Mouse (Mus musculus): ENCODE results near the gene Mknk1.
A peak's percentile ranks its signal among the peaks of the same experiment; 100 is the strongest.

Mknk1 gene

GRCm38 (mm10) chr4:115890553-115890952 is 51.6 kb downstream of the Mknk1 start, which contains the start of gene 6430628N08Rik:
Gene 6430628N08Rik, plus strand, starts transcription at chr4:115890665.
- no peak for DNase-seq (ENCODE audit: low spot score in 2 of 2)

GRCm38 (mm10) chr4:115894281-115894680 is 55.3 kb downstream of the Mknk1 start:
- no peak for DNase-seq (ENCODE audit: low spot score in 2 of 2)

- no peak for DNase-seq (ENCODE audit: low spot score in 2 of 2)
These were observed 59.1 kb downstream of the Mknk1 start for GRCm38 (mm10) chr4:115897901-115898631.

GRCm38 (mm10) chr4:115902816-115903215 is 63.8 kb downstream of the Mknk1 start:
- peak in 1 of 2 experiments; percentile 88 for DNase-seq (ENCODE audit: low spot score in 2 of 2)

- DNase-seq (ENCODE audit: low spot score in 2 of 2): no peak
These were observed 65.4 kb downstream of the Mknk1 start for GRCm38 (mm10) chr4:115904375-115904774.

GRCm38 (mm10) chr4:115905701-115906100 is 66.7 kb downstream of the Mknk1 start:
- DNase-seq (ENCODE audit: low spot score in 2 of 2): no peak

- DNase-seq (ENCODE audit: low spot score in 2 of 2): no peak
These were observed 67.8 kb downstream of the Mknk1 start for GRCm38 (mm10) chr4:115906791-115907190.

GRCm38 (mm10) chr4:115907994-115908393 is 69.0 kb downstream of the Mknk1 start:
- DNase-seq (ENCODE audit: low spot score in 2 of 2): no peak

- DNase-seq (ENCODE audit: low spot score in 2 of 2): no peak
These were observed 69.6 kb downstream of the Mknk1 start for GRCm38 (mm10) chr4:115908641-115909040.

- no peak for DNase-seq (ENCODE audit: low spot score in 2 of 2)
These were observed 72.6 kb downstream of the Mknk1 start for GRCm38 (mm10) chr4:115911586-115911985.

GRCm38 (mm10) chr4:115919911-115920310 is 80.9 kb downstream of the Mknk1 start:
- DNase-seq (ENCODE audit: low spot score in 2 of 2): no peak

GRCm38 (mm10) chr4:115922688-115923087 is 83.7 kb downstream of the Mknk1 start:
- DNase-seq (ENCODE audit: low spot score in 2 of 2): no peak

- DNase-seq (ENCODE audit: low spot score in 2 of 2): no peak
These were observed 84.4 kb downstream of the Mknk1 start for GRCm38 (mm10) chr4:115923262-115923880.

- no peak for DNase-seq (ENCODE audit: low spot score in 2 of 2)
These were observed 88.6 kb downstream of the Mknk1 start for GRCm38 (mm10) chr4:115927637-115928036.
